Mouse (Mus musculus) ES-Bruce4 (cell line): ENCODE measurements around the gene Tex2. TPM values are rescaled to one million over a fixed set of nuclear protein-coding genes. Genes with fewer than 3 reads are reported as not detected.

Experiments
- H3K27ac ChIP-seq: 2 replicates; pipeline ENCODE4 v1.5.1; 2012; ENCODE audit warnings: low read length, inconsistent platforms; ENCODE audit not compliant: insufficient read depth
- H3K27me3 ChIP-seq: 2 replicates; pipeline ENCODE4 v1.6.1; 2012; ENCODE audit warnings: mild to moderate bottlenecking, low read length, inconsistent platforms; ENCODE audit not compliant: control insufficient read depth, poor library complexity, insufficient read depth, severe bottlenecking
- H3K36me3 ChIP-seq: 2 replicates; pipeline ENCODE4 v1.6.1; 2012; ENCODE audit warnings: inconsistent platforms, mild to moderate bottlenecking, low read length, moderate library complexity; ENCODE audit not compliant: control insufficient read depth, poor library complexity, insufficient read depth, severe bottlenecking
- H3K4me1 ChIP-seq: one replicate; pipeline ENCODE4 v1.8.1; 2011; ENCODE audit warnings: low read length; ENCODE audit not compliant: control insufficient read depth, insufficient read depth
- H3K4me3 ChIP-seq: 2 replicates; pipeline ENCODE4 v1.5.1; 2011; ENCODE audit warnings: low read depth, mild to moderate bottlenecking, low read length
- H3K9ac ChIP-seq: 2 replicates; pipeline ENCODE4 v1.6.1; 2012; ENCODE audit warnings: low read depth, mild to moderate bottlenecking, inconsistent platforms; ENCODE audit not compliant: poor library complexity, severe bottlenecking
- H3K9me3 ChIP-seq: replicated peaks from 2 replicates; pipeline ENCODE4 v1.6.1; 2012; ENCODE audit warnings: mild to moderate bottlenecking, low read length, inconsistent platforms; ENCODE audit not compliant: control insufficient read depth, poor library complexity, insufficient read depth, severe bottlenecking
- CTCF ChIP-seq: IDR thresholded peaks from one replicate; pipeline ENCODE4 v1.8.1; 2011; ENCODE audit warnings: low read depth, low read length
- EP300 ChIP-seq: IDR thresholded peaks from 2 replicates; pipeline ENCODE4 v1.6.1; 2011; ENCODE audit warnings: low read depth, low read length; ENCODE audit not compliant: insufficient read depth
- POLR2A ChIP-seq: IDR thresholded peaks from one replicate; pipeline ENCODE4 v1.8.1; 2011; ENCODE audit warnings: low read length; ENCODE audit not compliant: insufficient read depth
- polyA plus RNA-seq: library from polyadenylated mRNA; stranded (reverse); fragments of >200 nt; gene quantifications from 2 replicates; pipeline ENCODE4 v1.2.4, GENCODE M21; 2011; ENCODE audit warnings: low read depth; ENCODE audit not compliant: missing spikeins, insufficient read depth, insufficient read length

Gene Tex2
- polyA plus RNA-seq, 1 experiment, result 28.8 TPM

- Histone ChIP-seq H3K4me3 (no peak overlapping the region), H3K27me3 (no peaks in the 10 kb centered on the region), H3K9me3 (no peaks in the 10 kb centered on the region), H3K4me1 (no peaks in the 10 kb centered on the region), H3K9ac (no peak overlapping the region), H3K27ac (no peak overlapping the region), H3K36me3 (0 out of 2 replicates have a peak, but pooled peaks cover 2% of the 10 kb centered on the region)
- peak; percentile 61 for TF ChIP-seq CTCF
- no peak for TF ChIP-seq EP300
Observed at GRCm38 (mm10) chr11:106513166-106513565, 100.1 kb downstream of the Tex2 start.

GRCm38 (mm10) chr11:106512006-106512390 is 101.2 kb downstream of the Tex2 start:
- Histone ChIP-seq H3K9ac (no peak overlapping the region), H3K9me3 (no peaks in the 10 kb centered on the region), H3K36me3 (0 out of 2 replicates have a peak, but pooled peaks cover 2% of the 10 kb centered on the region), H3K4me3 (no peak overlapping the region), H3K4me1 (no peaks in the 10 kb centered on the region), H3K27me3 (no peaks in the 10 kb centered on the region), H3K27ac (no peak overlapping the region)
- no peak for TF ChIP-seq CTCF
- TF ChIP-seq POLR2A, result no peak
- TF ChIP-seq EP300, result no peak

GRCm38 (mm10) chr11:106511236-106512005 is 101.8 kb downstream of the Tex2 start:
- H3K4me3 ChIP-seq, result no peak overlapping the region
- H3K27ac ChIP-seq, result no peak overlapping the region
- H3K9me3 ChIP-seq, result no peaks in the 10 kb centered on the region
- 0 out of 2 replicates have a peak, but pooled peaks cover 2% of the 10 kb centered on the region for H3K36me3 ChIP-seq
- no peak for TF ChIP-seq POLR2A
- no peak for TF ChIP-seq CTCF
- no peaks in the 10 kb centered on the region for H3K27me3 ChIP-seq
- no peak overlapping the region for H3K9ac ChIP-seq
- H3K4me1 ChIP-seq, result no peaks in the 10 kb centered on the region

GRCm38 (mm10) chr11:106507638-106508037 is 105.6 kb downstream of the Tex2 start:
- H3K36me3 ChIP-seq, result 0 out of 2 replicates have a peak, but pooled peaks cover 2% of the 10 kb centered on the region
- H3K9ac ChIP-seq, result no peak overlapping the region
- H3K9me3 ChIP-seq, result no peaks in the 10 kb centered on the region
- no peak for TF ChIP-seq EP300
- no peak for TF ChIP-seq CTCF
- no peak for TF ChIP-seq POLR2A
- no peak overlapping the region for H3K4me3 ChIP-seq
- H3K27ac ChIP-seq, result peak overlapping the region; percentile 73
- H3K27me3 ChIP-seq, result no peaks in the 10 kb centered on the region
- H3K4me1 ChIP-seq, result peaks cover 2% of the 10 kb centered on the region

GRCm38 (mm10) chr11:106506211-106506610 is 107.0 kb downstream of the Tex2 start:
- peaks cover 4% of the 10 kb centered on the region for H3K4me1 ChIP-seq
- H3K27me3 ChIP-seq, result no peaks in the 10 kb centered on the region
- H3K9ac ChIP-seq, result no peak overlapping the region
- 0 out of 2 replicates have a peak, but pooled peaks cover 3% of the 10 kb centered on the region for H3K36me3 ChIP-seq
- H3K27ac ChIP-seq, result no peak overlapping the region
- H3K4me3 ChIP-seq, result no peak overlapping the region
- H3K9me3 ChIP-seq, result no peaks in the 10 kb centered on the region
- TF ChIP-seq EP300, result no peak
- TF ChIP-seq CTCF, result no peak
- TF ChIP-seq POLR2A, result no peak

- no peak for TF ChIP-seq EP300
- no peak for TF ChIP-seq CTCF
- Histone ChIP-seq H3K9me3 (no peaks in the 10 kb centered on the region), H3K4me3 (no peak overlapping the region), H3K36me3 (0 out of 2 replicates have a peak, but pooled peaks cover 4% of the 10 kb centered on the region), H3K27ac (no peak overlapping the region), H3K4me1 (peaks cover 4% of the 10 kb centered on the region), H3K27me3 (no peaks in the 10 kb centered on the region), H3K9ac (no peak overlapping the region)
Observed at GRCm38 (mm10) chr11:106504129-106504528, 109.1 kb downstream of the Tex2 start.
